Mouse (Mus musculus): Measurements from ENCODE around the gene Ctsd.

- TF ChIP-seq CTCF (IDR thresholded peaks at IDR 0.05; ENCODE audit: low read depth, low read length) = no peak
- no peak for TF ChIP-seq GATA1 (IDR thresholded peaks at IDR 0.05; ENCODE audit: borderline replicate concordance, low read length)
- no peak for TF ChIP-seq POLR2AphosphoS5 (IDR thresholded peaks at IDR 0.05; ENCODE audit: insufficient replicate concordance, low read depth, low read length)
- TF ChIP-seq GATA2 (IDR thresholded peaks at IDR 0.05; ENCODE audit: borderline replicate concordance, low read depth, low read length) = no peak
- no peak for TF ChIP-seq TAL1 (conservative IDR thresholded peaks at IDR 0.05; ENCODE audit: low read depth, low read length)
These were observed 47.4 kb downstream of the Ctsd start for GRCm38 (mm10) chr7:142340269-142340970.
